Mouse (Mus musculus): ENCODE results near the gene Slco1a5.
"Not testable (repeated sequence)": the region's sequence is repeated elsewhere in the genome, so short reads cannot be mapped to it uniquely, and the experiment has no call there.

Gene Slco1a5

DNA sequence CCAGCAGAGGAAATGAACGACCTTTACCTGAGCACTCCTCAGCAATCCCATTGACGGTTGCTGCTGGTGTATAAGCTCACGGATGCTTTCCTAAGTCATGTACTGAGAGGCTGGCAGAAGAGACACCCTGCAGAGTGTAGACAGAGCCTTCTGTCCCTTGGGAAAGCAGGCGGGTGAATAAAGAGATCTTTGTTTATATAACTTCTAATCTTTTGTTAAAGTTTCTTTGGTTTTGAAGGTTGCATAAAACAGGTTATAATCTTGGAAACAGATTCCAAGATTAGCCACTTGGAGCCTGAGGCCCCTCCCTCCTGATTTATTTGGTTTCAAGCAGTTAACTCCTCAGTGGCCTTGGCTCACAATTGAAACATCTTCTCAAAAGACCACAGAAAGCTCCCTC, at the start of gene Slco1a5:
Slco1a5 (minus strand) TSS at position 101 of the 400 bp plus-strand sequence.
- no peak for DNase-seq

DNA sequence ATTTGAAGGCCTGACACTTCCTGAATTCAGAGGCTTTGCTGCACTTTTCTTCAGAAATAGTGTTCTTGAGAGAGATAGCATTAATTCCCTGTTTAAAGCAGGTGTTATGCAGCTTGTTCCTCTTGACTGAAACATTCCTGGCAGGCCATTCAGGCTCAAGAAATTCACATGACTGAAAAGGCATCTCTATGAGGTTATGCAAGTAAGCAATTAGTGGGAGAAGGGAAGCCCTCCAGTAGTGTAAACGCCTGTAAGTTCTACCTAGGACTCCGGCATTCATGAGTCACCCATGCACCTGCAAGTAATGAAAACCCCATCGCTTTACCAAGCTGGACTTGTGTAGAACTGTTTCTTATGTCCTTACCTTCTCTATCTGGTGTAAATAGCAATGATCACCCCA, 46.8 kb upstream of the Slco1a5 start:
- no peak for DNase-seq

DNA sequence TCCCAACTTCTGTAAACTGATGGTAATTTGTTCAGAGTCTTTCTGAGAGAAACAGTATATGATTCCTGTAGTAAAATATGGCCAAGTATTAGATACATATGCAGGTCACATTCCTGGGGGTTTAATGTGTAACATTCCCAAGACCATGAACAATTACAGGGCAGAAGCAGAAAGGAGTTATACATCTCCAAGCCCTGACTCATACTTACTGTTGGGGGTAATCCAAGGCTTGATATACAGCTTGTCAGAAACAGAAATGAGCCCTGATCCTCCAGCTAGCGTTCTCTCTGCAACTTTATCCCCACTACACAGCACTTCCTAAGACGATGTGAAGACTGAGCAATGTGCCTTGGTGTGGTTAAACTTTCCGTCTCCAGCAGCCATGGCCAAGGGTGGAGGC, 44.8 kb upstream of the Slco1a5 start:
- no peak for DNase-seq

- DNase-seq: no peak
Measured at GRCm38 (mm10) chr6:142366473-142367018, 43.8 kb upstream of the Slco1a5 start.

GRCm38 (mm10) chr6:142365742-142366472, 43.1 kb upstream of the Slco1a5 start:
- DNase-seq: no peak

GRCm38 (mm10) chr6:142363019-142363576, 40.3 kb upstream of the Slco1a5 start:
- DNase-seq: no peak

DNA sequence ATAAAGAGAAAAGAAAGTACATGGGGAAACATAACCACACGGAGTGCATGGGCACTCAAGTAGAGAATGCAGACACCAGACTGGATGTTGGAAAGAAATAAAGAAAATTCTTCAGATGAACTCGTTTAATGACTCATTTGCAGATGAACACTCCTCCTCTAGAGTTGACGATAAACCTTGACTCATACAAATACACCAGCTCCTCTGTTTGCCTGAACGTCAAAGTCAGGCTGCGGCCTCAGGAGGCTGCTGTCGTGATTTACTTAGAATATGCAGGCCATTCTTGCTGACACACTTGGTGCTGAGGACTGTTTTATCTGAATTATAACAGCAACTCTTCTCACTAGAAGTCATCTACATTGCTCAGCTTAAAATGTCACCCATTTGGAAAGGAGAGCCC, 39.3 kb upstream of the Slco1a5 start:
- no peak for DNase-seq

GRCm38 (mm10) chr6:142357106-142357505, 34.3 kb upstream of the Slco1a5 start:
- DNase-seq: no peak

GRCm38 (mm10) chr6:142352099-142352498, 29.3 kb upstream of the Slco1a5 start:
- not testable (repeated sequence) for DNase-seq

GRCm38 (mm10) chr6:142347431-142348385, 24.9 kb upstream of the Slco1a5 start:
- no peak for DNase-seq

GRCm38 (mm10) chr6:142346181-142347110, 23.7 kb upstream of the Slco1a5 start:
- DNase-seq: no peak

DNA sequence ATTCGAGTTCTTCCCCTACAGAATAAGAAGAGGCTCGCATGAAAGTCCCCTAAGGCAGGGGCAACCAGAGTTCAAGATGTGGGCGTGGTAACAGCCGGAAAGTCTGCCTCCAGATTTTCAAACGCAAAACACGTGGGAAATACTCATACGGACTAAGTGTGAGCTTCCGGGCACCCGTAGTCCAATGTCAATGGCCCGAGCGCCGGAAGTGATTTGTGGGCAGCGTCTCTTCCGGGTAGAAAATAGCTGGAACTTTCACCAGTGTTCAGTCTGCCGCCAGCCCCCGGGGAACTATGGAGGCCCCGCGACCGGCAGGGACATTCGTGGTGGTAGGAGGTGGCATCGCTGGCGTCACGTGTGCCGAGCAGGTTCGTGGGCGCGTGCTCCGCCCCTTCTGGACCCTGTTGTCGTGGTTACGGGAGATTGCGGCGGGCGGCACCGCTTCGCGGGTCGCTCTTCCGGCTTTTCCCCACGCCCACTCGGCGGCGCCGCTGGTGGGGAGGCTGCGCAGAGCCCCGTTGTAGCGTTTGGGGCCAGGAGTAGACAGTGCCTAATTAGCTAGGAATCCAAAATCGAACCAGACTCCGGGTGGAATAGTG, 22.8 kb upstream of the Slco1a5 start, which contains the start of gene Pyroxd1:
Pyroxd1 (plus strand) TSS at position 215 of the 599 bp plus-strand sequence.
- peak; percentile 78 to 86 for DNase-seq

- DNase-seq: peak; percentile 20 to 37
Measured at GRCm38 (mm10) chr6:142343561-142343960, 20.8 kb upstream of the Slco1a5 start.

GRCm38 (mm10) chr6:142339576-142339975, 16.8 kb upstream of the Slco1a5 start:
- DNase-seq: no peak

DNA sequence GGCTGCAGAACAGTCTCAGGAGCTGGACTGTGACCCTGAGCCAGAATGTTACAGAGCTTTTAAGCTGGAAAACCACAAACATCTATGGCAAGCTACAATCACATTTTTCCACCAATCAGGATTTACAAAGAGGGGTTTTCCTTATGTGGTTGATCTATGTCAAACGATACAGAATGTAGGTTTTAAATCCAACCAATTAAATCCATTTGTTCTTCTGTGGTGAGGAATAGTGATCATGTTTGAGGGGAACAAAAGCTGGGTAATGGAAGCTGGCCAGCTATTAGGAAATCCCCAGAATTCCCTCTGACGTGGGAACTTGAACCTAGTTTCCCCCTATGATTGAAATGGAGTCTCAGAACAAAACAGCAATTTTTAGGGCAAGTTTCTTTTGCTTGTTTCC, 16.2 kb upstream of the Slco1a5 start:
- no peak for DNase-seq

DNA sequence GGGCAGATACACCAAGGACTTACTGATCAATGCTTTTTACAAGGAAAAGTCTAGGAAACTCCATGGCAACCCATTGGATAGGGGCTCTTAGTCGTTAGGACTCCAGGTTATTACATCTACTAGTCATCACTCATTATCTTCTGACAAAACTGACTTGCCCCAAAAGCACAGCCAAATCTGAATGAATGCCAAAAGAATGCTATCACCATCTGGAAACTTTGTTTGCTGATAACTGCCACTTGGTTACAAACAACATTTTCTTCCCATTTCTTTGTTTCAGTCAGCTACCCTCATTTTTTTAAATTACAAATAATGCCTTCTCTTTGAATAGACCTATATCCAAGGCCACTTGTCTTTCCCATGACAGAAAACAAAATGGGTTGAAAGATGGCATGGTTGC, 6.4 kb upstream of the Slco1a5 start:
- DNase-seq: no peak

DNA sequence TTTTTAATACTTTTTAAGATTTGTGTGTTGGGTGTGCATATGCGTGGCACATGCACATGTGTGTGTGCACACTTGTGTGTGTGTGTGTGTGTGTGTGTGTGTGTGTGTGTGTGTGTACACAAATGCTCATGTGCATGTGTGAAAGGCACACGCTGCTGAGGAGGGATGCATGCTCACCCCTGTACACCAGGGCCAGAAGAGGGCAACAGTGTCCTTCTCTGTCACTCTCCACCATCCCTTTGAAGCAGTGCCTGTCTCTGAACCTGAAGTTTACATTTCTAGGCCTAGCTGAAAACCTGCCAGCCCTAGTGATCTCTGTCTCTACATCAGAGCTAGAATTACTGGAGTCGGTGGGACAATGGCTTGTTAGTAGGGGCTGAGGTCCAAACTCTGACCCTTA, 3.8 kb upstream of the Slco1a5 start:
- DNase-seq: no peak

DNA sequence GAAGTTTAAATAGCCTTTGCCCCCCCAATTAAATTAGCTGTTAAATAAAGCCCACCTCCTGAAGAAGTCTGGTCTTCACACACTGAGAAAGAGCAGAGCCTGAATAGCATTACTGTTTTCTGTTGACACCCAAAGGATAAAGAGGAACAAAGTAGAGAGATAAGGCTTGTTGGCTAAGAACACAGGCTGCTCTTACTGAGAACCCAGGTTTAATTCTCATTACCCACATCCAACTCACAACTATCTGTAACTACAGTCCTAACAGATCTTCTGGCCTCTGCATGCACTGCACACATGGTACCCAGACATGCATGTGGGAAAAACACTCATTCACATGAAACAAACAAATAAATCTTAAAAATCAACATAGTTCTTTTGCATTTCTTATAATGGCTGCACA, 5.7 kb downstream of the Slco1a5 start:
- DNase-seq: no peak

DNA sequence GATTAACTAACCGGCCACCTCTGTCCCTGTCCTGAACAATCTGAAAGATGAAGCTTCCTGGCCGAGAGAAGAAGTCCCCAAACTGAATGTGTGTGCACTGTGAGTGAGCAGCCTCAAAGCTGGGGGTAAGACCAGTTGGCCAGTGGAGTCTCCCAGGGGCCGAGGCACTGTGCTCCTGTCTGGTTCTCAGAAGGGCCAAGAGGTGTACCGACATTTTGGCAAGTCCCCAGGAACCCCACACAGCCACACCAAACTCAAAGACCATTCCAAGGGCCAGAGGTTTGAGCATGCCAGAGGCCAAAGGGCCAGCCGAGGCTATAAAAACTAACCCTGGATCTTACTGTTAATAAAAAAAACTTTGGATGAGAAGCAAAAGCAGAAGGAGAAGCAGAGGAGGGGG, 8.5 kb downstream of the Slco1a5 start:
- DNase-seq: no peak

DNA sequence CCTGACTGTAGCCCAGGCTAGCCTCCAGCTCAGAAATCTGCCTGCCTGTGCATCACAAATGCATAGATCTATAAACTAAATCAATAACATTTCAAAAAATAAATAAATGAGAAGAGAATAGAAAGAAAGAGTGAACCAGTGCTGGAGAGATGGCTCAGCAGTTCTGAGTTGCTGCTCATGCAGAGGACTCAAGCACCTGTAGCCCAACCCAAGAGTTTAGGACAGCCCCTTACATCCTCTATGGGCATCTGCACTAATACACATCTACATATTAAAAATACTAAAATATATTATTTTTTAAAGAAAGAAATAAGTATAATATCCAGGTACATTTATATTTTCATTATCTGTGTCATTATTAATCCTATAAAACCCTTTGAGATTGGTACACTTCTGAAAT, 17.7 kb downstream of the Slco1a5 start:
- no peak for DNase-seq

GRCm38 (mm10) chr6:142298098-142298497, 24.7 kb downstream of the Slco1a5 start, which contains the start of gene Iapp:
Gene Iapp (plus strand): TSS chr6:142298423.
- no peak for DNase-seq

Measured in cerebellum, adult 18-20 months (tissue).